Mouse (Mus musculus) heart, adult 2 months (tissue): Measurements from ENCODE around the gene Kctd19. TPM values are rescaled to one million over a fixed set of nuclear protein-coding genes. Genes with fewer than 3 reads are reported as not detected.

Experiments used
- DNase-seq, 2 experiments: peaks; one replicate each; pipeline ENCODE4 v3.0.0; 2021
- H3K27ac ChIP-seq: fragments of 200-600 bp; 2 replicates; pipeline ENCODE4 v1.8.1; 2022
- H3K27me3 ChIP-seq: fragments of 200-500 bp; 2 replicates; pipeline ENCODE4 v1.6.1; 2012; ENCODE audit warnings: mild to moderate bottlenecking, low read length, inconsistent platforms, mixed read lengths; ENCODE audit not compliant: control insufficient read depth, insufficient read depth
- H3K36me3 ChIP-seq: fragments of 200-500 bp; 2 replicates; pipeline ENCODE4 v1.6.1; 2012; ENCODE audit warnings: low read length, inconsistent platforms; ENCODE audit not compliant: control insufficient read depth, insufficient read depth
- H3K4me1 ChIP-seq: fragments of 200-500 bp; 2 replicates; pipeline ENCODE4 v1.6.1; 2011; ENCODE audit warnings: low read length; ENCODE audit not compliant: control insufficient read depth, insufficient read depth
- H3K4me3 ChIP-seq: fragments of 200-600 bp; 2 replicates; pipeline ENCODE4 v1.8.1; 2022
- H3K79me2 ChIP-seq: fragments of 200-500 bp; replicated peaks from 2 replicates; pipeline ENCODE4 v1.6.1; 2012; ENCODE audit warnings: mild to moderate bottlenecking, inconsistent platforms, low read length, moderate library complexity, mixed read lengths; ENCODE audit not compliant: control insufficient read depth, insufficient read depth
- H3K9ac ChIP-seq: fragments of 200-500 bp; 2 replicates; pipeline ENCODE4 v1.6.1; 2012; ENCODE audit warnings: low read depth, mild to moderate bottlenecking, control low read depth, inconsistent platforms, low read length, mixed read lengths
- CTCF ChIP-seq: fragments of 200-600 bp; IDR thresholded peaks from 2 replicates; pipeline ENCODE4 v1.8.1; 2022; ENCODE audit warnings: antibody characterized with exemption, mild to moderate bottlenecking, moderate library complexity
- EP300 ChIP-seq: fragments of 200-500 bp; IDR thresholded peaks from 2 replicates; pipeline ENCODE4 v1.6.1; 2011; ENCODE audit warnings: low read depth, low read length, control low read depth; ENCODE audit not compliant: insufficient read depth
- POLR2A ChIP-seq: fragments of 200-500 bp; IDR thresholded peaks from 2 replicates; pipeline ENCODE4 v1.6.1; 2011; ENCODE audit warnings: mild to moderate bottlenecking, low read depth, low read length, control low read depth; ENCODE audit not compliant: insufficient read depth
- WGBS: fragments of 180-500 bp; shearing (Covaris S2); methylation state at CpG from one replicate; pipeline ENCODE4 v1.1.7; 2018; 5-methylcytosine and 5-hydroxymethylcytosine counted together
- intact Hi-C: fragments of 180-260 bp; cut with DNase I; formaldehyde crosslinking; loops from one replicate; pipeline ENCODE4 v1.15.1; 2025
- polyA plus RNA-seq: library from polyadenylated mRNA; depleted of rRNA; stranded (reverse); fragments of >200 nt; gene quantifications from 2 replicates; pipeline ENCODE4 v1.2.3, GENCODE M21; 2012
- total RNA-seq, 2 experiments: library from RNA; stranded (reverse); gene quantifications; 2 replicates each; pipeline ENCODE4 v1.2.3; 2021

Kctd19 gene
- total and polyA plus RNA-seq, 3 experiments = 0.08 to 0.25 (median 0.13) TPM

DNA sequence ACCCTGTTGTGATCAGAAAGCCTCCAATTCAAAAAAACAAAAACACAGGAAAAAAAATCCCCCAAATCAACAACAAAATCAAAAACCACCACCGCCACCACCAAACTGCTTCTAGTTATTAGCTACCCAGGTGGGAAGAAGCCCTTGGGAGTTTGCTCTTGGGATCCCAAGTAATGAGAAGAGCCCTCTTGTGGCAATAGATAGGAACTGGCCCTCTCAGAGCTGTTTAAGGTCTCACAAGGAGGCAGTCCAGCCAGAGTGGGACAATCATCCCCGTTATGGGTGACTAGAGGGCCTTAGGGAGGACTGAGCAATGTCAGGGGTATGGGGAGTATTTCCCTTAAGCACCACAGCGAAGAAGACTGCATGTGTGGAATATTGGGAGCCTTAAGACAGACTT lies 15.6 kb downstream of the Kctd19 start:
- no peaks in the 10 kb centered on the region for H3K27me3 ChIP-seq
- no peaks in the 10 kb centered on the region for H3K36me3 ChIP-seq
- DNase-seq = peak; percentile 33 to 41
- no peak for TF ChIP-seq EP300
- TF ChIP-seq CTCF = peak; percentile 94
- H3K79me2 ChIP-seq = no peaks in the 10 kb centered on the region
- no peak overlapping the region for H3K27ac ChIP-seq
- no peaks in the 10 kb centered on the region; the same call in 1 of the 2 replicates for H3K4me1 ChIP-seq
- H3K9ac ChIP-seq = no peak overlapping the region
- intact Hi-C loops = loop anchor here (1.0 to 5.0 kb wide), 2 partner anchors 38 to 155 kb away; no protein-coding TSS in a partner anchor
- no peak overlapping the region for H3K4me3 ChIP-seq
- 28% methylated on average over 3 of the region's 3 CpGs for WGBS

DNA sequence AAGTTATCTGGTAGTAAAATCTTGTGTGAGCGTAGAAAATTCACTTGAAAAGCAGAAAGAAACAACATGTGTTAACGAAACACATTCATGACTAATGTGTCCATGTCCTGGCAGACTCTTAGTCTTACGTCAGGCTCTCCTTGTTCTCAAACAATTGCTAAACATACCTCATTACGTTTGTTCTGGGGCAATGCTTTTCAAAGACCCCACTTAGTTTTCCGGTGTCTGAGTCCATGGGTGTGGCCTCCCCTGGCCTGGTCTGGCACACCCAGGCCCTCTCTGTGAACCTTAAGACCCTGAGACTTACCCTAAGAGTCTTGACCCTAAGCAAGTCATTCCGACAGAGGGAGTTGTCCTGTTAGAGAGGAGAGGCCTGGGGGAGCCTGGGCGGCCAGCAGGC lies 19.4 kb downstream of the Kctd19 start:
- H3K27ac ChIP-seq = no peak overlapping the region

DNA sequence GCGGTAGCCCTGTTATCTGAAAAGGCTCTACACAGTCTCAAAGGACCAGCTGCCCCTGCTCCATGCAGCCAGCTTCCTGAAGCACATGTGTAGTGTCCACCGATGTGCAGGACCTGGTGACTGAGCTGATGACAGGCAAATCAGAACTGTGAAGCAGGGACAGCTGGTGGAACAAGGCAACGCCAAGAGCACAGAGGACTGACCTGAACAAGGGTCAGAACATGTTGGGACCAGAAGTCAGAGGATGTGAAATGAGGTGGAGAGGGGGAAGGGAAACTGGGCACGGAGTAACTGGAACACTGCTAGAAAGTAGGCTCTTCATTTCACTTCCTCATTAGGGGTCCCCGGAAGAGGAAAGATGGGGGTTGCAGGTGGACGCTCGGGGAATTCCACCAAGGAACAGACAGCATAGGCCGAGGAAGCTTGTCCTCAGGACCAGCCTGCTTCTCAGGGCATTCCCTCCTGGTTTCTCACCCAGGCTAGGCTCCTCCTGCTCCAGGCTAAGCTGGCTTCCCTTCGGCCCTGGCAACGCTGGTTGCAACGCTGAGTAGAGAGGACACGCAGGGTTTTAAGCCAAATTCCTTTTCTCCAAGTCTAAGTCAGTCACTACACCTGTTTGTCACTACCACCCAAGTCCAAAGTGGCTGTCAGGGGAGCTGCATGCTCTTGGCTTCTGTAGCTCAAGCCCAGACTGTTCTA lies 20.1 kb downstream of the Kctd19 start:
- no peaks in the 10 kb centered on the region for H3K36me3 ChIP-seq
- intact Hi-C loops = no loop called here
- peak in 1 of 2 experiments; percentile 26 for DNase-seq
- TF ChIP-seq EP300 (peak; percentile 60; the same call in 1 of the 2 replicates), CTCF (no peak)
- no peaks in the 10 kb centered on the region for H3K27me3 ChIP-seq
- H3K4me3 ChIP-seq = no peak overlapping the region
- H3K4me1 ChIP-seq = peaks cover 7% of the 10 kb centered on the region
- H3K27ac ChIP-seq = no peak overlapping the region
- H3K9ac ChIP-seq = no peak overlapping the region
- 50% methylated on average over 12 of the region's 12 CpGs for WGBS
- no peaks in the 10 kb centered on the region for H3K79me2 ChIP-seq

More for the DNA sequence above, 19.4 kb downstream of the Kctd19 start:
- intact Hi-C loops = loop anchor here (2.0 kb wide), 1 partner anchor 23 kb away; no protein-coding TSS in a partner anchor
- no peak overlapping the region for H3K9ac ChIP-seq
- H3K4me3 ChIP-seq = no peak overlapping the region
- H3K27me3 ChIP-seq = no peaks in the 10 kb centered on the region
- DNase-seq = no peak
- H3K36me3 ChIP-seq = no peaks in the 10 kb centered on the region
- TF ChIP-seq CTCF = no peak
- no peak for TF ChIP-seq EP300
- no peak for TF ChIP-seq POLR2A
- WGBS = 83% methylated on average over 7 of the region's 7 CpGs
- peaks cover 4% of the 10 kb centered on the region for H3K4me1 ChIP-seq
- no peaks in the 10 kb centered on the region for H3K79me2 ChIP-seq

DNA sequence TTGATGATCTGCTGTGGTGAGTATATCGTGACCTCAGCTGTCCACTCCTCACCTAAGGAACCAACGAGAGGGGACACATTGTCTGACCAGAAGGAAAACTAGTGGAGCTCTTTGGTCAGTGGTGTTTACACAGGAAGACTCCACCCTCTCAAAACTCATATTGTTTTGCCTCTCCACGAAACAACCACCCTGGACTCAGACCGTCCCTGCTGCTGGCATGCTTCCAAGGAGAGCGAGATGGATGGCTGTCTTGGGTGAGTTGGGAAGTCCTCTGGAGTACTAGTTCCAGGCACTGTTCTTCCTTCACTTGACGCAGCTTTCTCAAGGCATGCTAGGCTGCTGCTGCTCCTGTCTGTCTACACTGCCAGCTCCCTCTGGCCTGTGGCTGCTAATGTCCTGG lies 24.2 kb downstream of the Kctd19 start:
- TF ChIP-seq POLR2A = peak; percentile 32; the same call in 1 of the 2 replicates
- no peak for TF ChIP-seq CTCF
- Histone ChIP-seq H3K4me1 (peaks cover 14% of the 10 kb centered on the region), H3K27me3 (no peaks in the 10 kb centered on the region), H3K9ac (no peak overlapping the region), H3K4me3 (no peak overlapping the region), H3K79me2 (no peaks in the 10 kb centered on the region), H3K27ac (peak overlapping the region; percentile 73), H3K36me3 (no peaks in the 10 kb centered on the region)
- DNase-seq = peak; percentile 54 to 57
- intact Hi-C loops = no loop called here
- 53% methylated on average over 6 of the region's 6 CpGs for WGBS

DNA sequence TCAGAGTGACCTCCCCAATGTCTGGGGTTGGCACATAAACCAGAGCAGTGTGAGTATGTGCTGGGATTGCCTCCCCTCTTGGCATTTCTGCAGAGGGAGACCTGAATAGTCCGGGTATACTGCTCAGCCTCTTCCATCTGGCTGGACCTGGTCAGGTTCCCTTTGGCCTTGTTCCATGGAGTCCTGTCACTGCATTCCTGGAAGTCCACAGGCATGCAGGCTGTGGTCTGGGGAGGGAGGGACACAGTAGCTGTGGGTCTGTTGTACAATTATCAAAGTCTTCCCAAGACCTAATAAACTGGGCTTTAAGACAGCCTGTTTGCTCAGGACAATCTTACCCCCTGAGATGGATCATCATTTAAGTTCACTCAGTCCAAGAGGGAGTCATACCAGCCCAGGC lies 26.2 kb downstream of the Kctd19 start:
- Histone ChIP-seq H3K4me1 (peaks cover 14% of the 10 kb centered on the region), H3K27me3 (no peaks in the 10 kb centered on the region), H3K36me3 (no peaks in the 10 kb centered on the region), H3K79me2 (no peaks in the 10 kb centered on the region), H3K9ac (no peak overlapping the region), H3K4me3 (no peak overlapping the region), H3K27ac (no peak overlapping the region)
- DNase-seq = no peak
- intact Hi-C loops = no loop called here
- 36% methylated on average over 1 of the region's 1 CpGs for WGBS
- TF ChIP-seq CTCF (no peak), EP300 (no peak), POLR2A (no peak)

DNA sequence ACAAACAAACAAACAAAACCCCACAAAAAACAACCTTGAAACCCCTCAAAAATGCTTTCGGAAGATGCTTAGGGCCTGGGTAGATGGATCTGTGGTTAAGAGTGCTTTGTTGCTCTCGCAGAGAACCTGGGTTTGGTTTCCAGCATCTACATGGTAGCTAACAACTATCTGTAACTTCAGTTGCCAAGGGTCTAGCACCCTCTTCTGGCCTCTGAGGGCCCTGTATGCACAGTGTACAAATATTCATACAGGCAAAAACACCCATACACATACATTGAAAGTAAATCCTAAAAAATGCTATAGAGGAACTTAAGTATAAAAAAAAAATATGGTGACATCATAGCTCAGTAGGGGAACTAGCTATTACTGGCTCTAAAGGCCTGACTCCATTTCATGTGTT lies 29.2 kb downstream of the Kctd19 start:
- Histone ChIP-seq H3K36me3 (no peaks in the 10 kb centered on the region), H3K4me1 (peaks cover 11% of the 10 kb centered on the region), H3K4me3 (no peak overlapping the region), H3K9ac (no peak overlapping the region), H3K27ac (no peak overlapping the region), H3K27me3 (no peaks in the 10 kb centered on the region), H3K79me2 (no peaks in the 10 kb centered on the region)
- DNase-seq = no peak
- intact Hi-C loops = no loop called here
- TF ChIP-seq CTCF (peak; percentile 20; the same call in 1 of the 2 replicates), POLR2A (no peak), EP300 (no peak)
- 97% methylated on average over 2 of the region's 2 CpGs for WGBS
